Mouse (Mus musculus): Measurements from ENCODE around the gene Smtn. TPM values are rescaled to one million over a fixed set of nuclear protein-coding genes. Genes with fewer than 3 reads are reported as not detected.
A peak's percentile ranks its signal among the peaks of the same experiment; 100 is the strongest.

Smtn gene
- polyA plus RNA-seq, 1 experiment, result 46.4 TPM

DNA sequence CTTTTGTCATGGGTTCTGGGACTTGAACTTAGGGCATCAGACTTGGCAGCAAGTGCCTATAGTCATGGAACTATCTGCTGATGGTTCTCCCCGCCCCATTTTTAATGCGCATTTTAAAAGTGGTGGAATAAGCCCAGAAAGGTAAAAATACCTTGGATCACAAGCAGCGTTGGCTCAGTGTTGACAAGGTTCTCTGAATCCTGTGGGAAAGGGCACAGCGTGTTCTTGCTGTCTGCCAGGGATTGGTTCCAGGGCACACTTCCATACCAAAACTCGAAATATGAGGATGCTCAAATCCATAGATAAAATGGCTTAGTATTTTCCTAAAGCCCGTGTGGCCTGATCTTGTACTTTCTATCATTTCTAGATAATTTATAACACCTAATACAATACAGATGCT, 27.1 kb downstream of the Smtn start:
- WGBS, result 82% methylated on average over 6 of the region's 6 CpGs
- TF ChIP-seq CTCF (IDR thresholded peaks at IDR 0.05; ENCODE audit: extremely low read depth, insufficient read length, insufficient replicate concordance, low read depth, low read length) (no peak), POLR2A (IDR thresholded peaks at IDR 0.05; ENCODE audit: low read depth, low read length) (no peak)
- H3K36me3 ChIP-seq (ENCODE audit: control insufficient read depth, insufficient read depth, low read length), result no peaks in the 10 kb centered on the region

DNA sequence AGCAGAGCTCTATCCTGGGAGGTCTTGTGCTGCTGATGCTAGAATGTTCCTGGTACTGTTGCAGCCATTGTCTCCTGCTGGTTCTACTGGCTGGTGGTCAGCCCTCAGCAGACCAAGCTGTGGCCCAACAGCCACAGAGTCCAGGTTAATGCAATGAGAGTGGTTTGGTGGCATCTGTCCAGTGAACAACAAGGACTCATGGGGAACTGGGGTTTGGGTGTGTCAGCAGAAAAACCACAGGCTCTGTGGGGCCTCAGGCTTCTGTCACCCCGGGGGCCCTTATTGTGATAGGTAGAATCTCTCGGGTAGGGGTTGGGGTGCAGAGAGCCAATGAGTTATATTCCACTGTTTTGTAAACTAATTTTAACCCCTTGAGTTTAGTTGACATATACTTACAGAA, 30.1 kb downstream of the Smtn start:
- peaks cover 24% of the 10 kb centered on the region for H3K4me1 ChIP-seq (ENCODE audit: control insufficient read depth, insufficient read depth, insufficient read length, low read length)
- H3K27ac ChIP-seq (ENCODE audit: insufficient read depth, low read depth, low read length), result peak overlapping the region; percentile 19
- 30% methylated on average over 2 of the region's 2 CpGs for WGBS

More for the DNA sequence above, 27.1 kb downstream of the Smtn start:
- Histone ChIP-seq H3K27ac (ENCODE audit: insufficient read depth, low read depth, low read length) (no peak overlapping the region), H3K4me3 (ENCODE audit: low read depth, low read length) (no peak overlapping the region), H3K4me1 (ENCODE audit: control insufficient read depth, insufficient read depth, insufficient read length, low read length) (peaks cover 30% of the 10 kb centered on the region), H3K27me3 (ENCODE audit: control insufficient read depth, insufficient read depth, low read length) (peaks cover 6% of the 10 kb centered on the region)

DNA sequence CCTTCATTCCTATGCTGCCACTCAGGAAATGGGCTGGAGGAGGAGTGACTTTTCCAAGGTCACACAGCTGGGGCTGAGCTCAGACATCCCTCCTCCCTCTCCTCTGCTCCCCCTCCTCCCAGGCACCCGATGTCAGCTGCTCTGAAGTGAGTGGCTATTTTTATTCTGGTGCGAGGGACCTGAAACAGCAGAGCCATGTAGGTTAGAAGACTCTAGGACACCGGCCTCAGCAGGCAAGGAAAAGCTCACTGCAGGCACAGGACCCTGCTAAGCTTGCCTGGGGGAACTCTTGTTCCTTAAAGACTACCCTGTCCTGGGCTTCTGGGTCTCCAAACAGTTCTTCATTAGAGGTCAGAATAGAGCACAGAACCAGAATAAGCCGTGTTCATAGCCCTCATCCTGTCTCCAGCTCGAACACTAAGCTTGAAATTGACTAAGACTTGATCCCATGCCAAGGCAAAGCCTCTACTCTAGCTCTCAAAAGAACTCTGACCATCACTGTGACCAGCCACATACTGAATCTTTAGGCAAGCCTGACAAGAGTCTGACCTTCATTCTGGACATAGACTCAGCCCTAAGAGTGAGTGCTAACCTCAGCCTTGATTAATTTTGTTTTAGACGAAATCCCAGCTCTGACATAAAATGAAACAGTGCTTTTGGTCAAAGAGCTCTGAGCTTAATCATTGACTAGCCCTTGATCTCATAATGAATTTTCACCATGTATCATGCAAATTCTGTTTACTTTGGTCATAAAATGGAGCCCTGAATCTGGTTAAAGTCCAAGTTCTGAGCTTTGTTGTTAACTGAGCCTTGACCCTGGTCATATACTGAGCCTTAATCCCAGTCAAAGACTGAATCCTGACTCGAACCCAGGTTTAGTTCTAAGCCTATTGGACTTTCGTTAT, 31.0 kb downstream of the Smtn start:
- H3K4me3 ChIP-seq (ENCODE audit: low read depth, low read length), result no peak overlapping the region
- no peaks in the 10 kb centered on the region for H3K27me3 ChIP-seq (ENCODE audit: control insufficient read depth, insufficient read depth, low read length)
- H3K27ac ChIP-seq (ENCODE audit: insufficient read depth, low read depth, low read length), result peak overlapping the region; percentile 72
- 18% methylated on average over 8 of the region's 8 CpGs for WGBS
- H3K4me1 ChIP-seq (ENCODE audit: control insufficient read depth, insufficient read depth, insufficient read length, low read length), result peaks cover 29% of the 10 kb centered on the region
- H3K36me3 ChIP-seq (ENCODE audit: control insufficient read depth, insufficient read depth, low read length), result no peaks in the 10 kb centered on the region
- TF ChIP-seq CTCF (IDR thresholded peaks at IDR 0.05; ENCODE audit: extremely low read depth, insufficient read length, insufficient replicate concordance, low read depth, low read length), result no peak

More for the DNA sequence above, 30.1 kb downstream of the Smtn start:
- Histone ChIP-seq H3K36me3 (ENCODE audit: control insufficient read depth, insufficient read depth, low read length) (no peaks in the 10 kb centered on the region), H3K27me3 (ENCODE audit: control insufficient read depth, insufficient read depth, low read length) (no peaks in the 10 kb centered on the region), H3K4me3 (ENCODE audit: low read depth, low read length) (no peak overlapping the region)
- TF ChIP-seq CTCF (IDR thresholded peaks at IDR 0.05; ENCODE audit: extremely low read depth, insufficient read length, insufficient replicate concordance, low read depth, low read length) (no peak), POLR2A (IDR thresholded peaks at IDR 0.05; ENCODE audit: low read depth, low read length) (no peak)

DNA sequence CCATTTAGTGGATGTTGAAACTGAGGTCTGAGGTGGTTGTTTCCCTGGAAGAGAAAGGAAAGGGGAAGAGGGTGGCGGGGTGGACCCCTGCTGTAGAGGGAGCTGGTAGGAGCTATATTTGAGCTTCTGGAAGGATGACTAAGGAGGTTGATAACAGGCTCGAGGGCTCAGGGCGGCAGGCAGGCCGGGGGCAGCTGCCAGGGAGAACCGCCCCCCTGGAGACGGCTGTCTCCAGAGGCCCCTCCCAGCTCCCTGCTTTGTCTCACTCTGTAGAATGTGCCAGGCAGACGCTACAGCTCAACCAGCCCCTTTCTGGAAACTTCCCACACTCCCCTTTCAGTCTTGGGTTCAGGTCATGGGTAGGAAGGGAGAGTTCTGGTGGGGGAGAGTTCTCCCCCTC, 32.2 kb downstream of the Smtn start:
- Histone ChIP-seq H3K4me1 (ENCODE audit: control insufficient read depth, insufficient read depth, insufficient read length, low read length) (peaks cover 32% of the 10 kb centered on the region), H3K4me3 (ENCODE audit: low read depth, low read length) (no peak overlapping the region), H3K27ac (ENCODE audit: insufficient read depth, low read depth, low read length) (no peak overlapping the region), H3K27me3 (ENCODE audit: control insufficient read depth, insufficient read depth, low read length) (no peaks in the 10 kb centered on the region), H3K36me3 (ENCODE audit: control insufficient read depth, insufficient read depth, low read length) (no peaks in the 10 kb centered on the region)
- 20% methylated on average over 7 of the region's 7 CpGs for WGBS
- TF ChIP-seq CTCF (IDR thresholded peaks at IDR 0.05; ENCODE audit: extremely low read depth, insufficient read length, insufficient replicate concordance, low read depth, low read length), result no peak
- TF ChIP-seq POLR2A (IDR thresholded peaks at IDR 0.05; ENCODE audit: low read depth, low read length), result no peak

DNA sequence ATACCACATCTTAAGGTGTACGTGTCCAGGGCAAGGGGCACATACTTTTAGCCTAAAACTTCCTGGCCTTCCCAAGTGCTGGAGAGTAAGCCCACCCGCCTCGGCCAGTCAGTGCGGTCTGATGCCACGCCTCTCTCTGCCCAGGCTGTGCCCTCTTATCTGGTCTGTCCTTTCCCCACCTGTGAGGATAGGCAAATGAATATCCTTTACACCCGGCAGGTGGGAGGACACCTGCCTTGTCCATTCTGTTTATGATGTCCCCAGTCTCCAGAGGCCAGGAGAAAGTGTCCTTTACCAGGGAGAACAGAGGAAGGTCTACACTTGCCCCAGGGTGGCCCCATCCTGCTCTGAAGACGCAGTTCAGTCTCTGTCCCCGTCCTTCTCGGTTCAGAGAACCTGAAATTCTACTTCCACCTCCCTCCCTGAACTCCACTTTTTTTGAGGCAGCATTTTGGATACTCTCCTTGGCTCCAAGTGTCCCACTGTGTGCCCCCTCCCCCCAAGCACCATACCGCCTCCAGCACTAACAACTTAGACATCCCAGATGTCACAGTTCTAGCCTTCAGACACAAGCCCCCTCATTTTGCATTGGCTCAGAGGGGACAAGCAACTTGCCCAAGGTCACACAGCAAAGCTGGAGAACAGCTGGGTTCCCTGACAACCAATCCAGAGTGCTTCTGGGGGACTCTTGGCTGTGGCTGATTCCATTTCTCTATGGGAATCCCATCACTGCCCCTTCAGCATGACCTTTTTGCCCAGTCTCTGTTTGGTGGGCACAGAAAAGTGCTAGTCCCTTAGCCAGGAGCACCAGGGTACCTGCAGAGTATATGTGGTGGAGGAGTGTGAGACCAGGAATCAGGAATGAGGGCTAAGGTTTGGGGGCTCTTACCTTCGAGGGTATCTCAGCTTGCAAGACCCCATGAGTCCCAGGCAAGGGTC, 36.4 kb downstream of the Smtn start:
- Histone ChIP-seq H3K27ac (ENCODE audit: insufficient read depth, low read depth, low read length) (no peak overlapping the region), H3K4me3 (ENCODE audit: low read depth, low read length) (peak overlapping the region; percentile 80)
- WGBS, result 24% methylated on average over 11 of the region's 11 CpGs

DNA sequence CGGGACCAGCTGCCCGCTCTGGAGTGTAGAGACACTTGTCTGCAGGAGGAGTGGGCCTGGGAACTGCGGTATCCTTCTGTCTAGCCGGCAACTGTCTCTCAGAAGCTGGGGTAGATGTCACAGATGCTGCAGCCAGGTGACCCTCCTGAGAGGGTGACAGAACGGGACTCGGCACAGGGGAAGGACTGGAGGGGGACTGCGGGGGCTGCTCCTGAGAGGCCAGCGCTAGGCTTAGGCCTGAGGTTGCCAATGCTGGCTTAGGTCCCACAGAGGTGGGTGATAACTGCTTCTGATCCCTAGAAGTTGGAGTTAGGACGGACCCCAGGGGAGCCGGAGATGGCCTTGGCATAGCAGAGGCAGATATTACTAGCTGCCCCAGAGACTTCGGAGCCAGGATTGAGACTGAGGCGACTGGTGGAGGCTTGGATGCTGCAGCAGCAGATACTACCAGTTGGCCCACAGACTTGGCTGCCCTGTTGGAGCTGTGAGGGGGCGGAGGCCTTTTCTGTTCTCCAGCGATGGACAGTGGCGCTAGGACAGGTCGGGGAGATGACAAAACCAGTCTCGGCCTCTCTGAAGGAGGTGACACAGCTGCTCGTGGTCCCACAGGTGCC, 37.8 kb downstream of the Smtn start:
- Histone ChIP-seq H3K27me3 (ENCODE audit: control insufficient read depth, insufficient read depth, low read length) (no peaks in the 10 kb centered on the region), H3K4me3 (ENCODE audit: low read depth, low read length) (no peak overlapping the region), H3K27ac (ENCODE audit: insufficient read depth, low read depth, low read length) (no peak overlapping the region), H3K36me3 (ENCODE audit: control insufficient read depth, insufficient read depth, low read length) (peaks cover 19% of the 10 kb centered on the region), H3K4me1 (ENCODE audit: control insufficient read depth, insufficient read depth, insufficient read length, low read length) (peaks cover 9% of the 10 kb centered on the region)
- TF ChIP-seq POLR2A (IDR thresholded peaks at IDR 0.05; ENCODE audit: low read depth, low read length), result no peak
- no peak for TF ChIP-seq CTCF (IDR thresholded peaks at IDR 0.05; ENCODE audit: extremely low read depth, insufficient read length, insufficient replicate concordance, low read depth, low read length)
- WGBS, result 88% methylated on average over 18 of the region's 18 CpGs

More for the DNA sequence above, 36.4 kb downstream of the Smtn start:
- no peak for TF ChIP-seq CTCF (IDR thresholded peaks at IDR 0.05; ENCODE audit: extremely low read depth, insufficient read length, insufficient replicate concordance, low read depth, low read length)
- no peak for TF ChIP-seq POLR2A (IDR thresholded peaks at IDR 0.05; ENCODE audit: low read depth, low read length)
- H3K4me1 ChIP-seq (ENCODE audit: control insufficient read depth, insufficient read depth, insufficient read length, low read length), result peaks cover 13% of the 10 kb centered on the region
- H3K36me3 ChIP-seq (ENCODE audit: control insufficient read depth, insufficient read depth, low read length), result peaks cover 10% of the 10 kb centered on the region; the same call in 1 of the 2 replicates
- H3K27me3 ChIP-seq (ENCODE audit: control insufficient read depth, insufficient read depth, low read length), result no peaks in the 10 kb centered on the region
